Mouse (Mus musculus) heart, postnatal 14 days (tissue): Measurements from ENCODE around the gene Fcf1. TPM values are rescaled to one million over a fixed set of nuclear protein-coding genes. Genes with fewer than 3 reads are reported as not detected.

Experiments
- total RNA-seq, 2 experiments: library from RNA; stranded (reverse); gene quantifications; 2 replicates each; pipeline ENCODE4 v1.2.3; 2021

The Fcf1 gene
- total RNA-seq, 2 experiments from 2014 or later = 30.1 to 37.1 TPM

Other genes with a start within 250 kb of the Fcf1 start
- 10 to 100 TPM; 30.8 to 32.7 TPM for gene Npc2, start 197.7 kb upstream of the Fcf1 start, total RNA-seq
- gene Isca2, start 197.6 kb upstream of the Fcf1 start, total RNA-seq = 10 to 100 TPM; 71.2 to 73.3 TPM
- gene Ltbp2, start 94.4 kb upstream of the Fcf1 start, total RNA-seq = 1 to 10 TPM; 1.2 to 2.3 TPM
- 10 to 100 TPM; 33.6 to 38.9 TPM for gene Arel1, start within 50 bp of the Fcf1 start, total RNA-seq
- 10 to 100 TPM; 31.3 to 32.5 TPM for gene Ylpm1, start 25.4 kb downstream of the Fcf1 start, total RNA-seq
- gene Prox2, start 139.9 kb downstream of the Fcf1 start, total RNA-seq = 1 to 10 TPM; 1.1 to 2.7 TPM
- 100 to 1,000 TPM; 713 to 718 TPM for gene Dlst, start 139.9 kb downstream of the Fcf1 start, total RNA-seq
- 1 to 10 TPM; 4.3 to 4.8 TPM for gene Rps6kl1, start 180.4 kb downstream of the Fcf1 start, total RNA-seq
- 1 to 10 TPM; 3.5 to 4.6 TPM for gene Pgf, start 206.9 kb downstream of the Fcf1 start, total RNA-seq
- gene Eif2b2, start 248.6 kb downstream of the Fcf1 start, total RNA-seq = 10 to 100 TPM; 47.0 to 50.4 TPM